Mouse (Mus musculus) stomach, postnatal 0 days (tissue): ENCODE measurements around the gene Prkca. TPM values are rescaled to one million over a fixed set of nuclear protein-coding genes. Genes with fewer than 3 reads are reported as not detected.
A peak's percentile ranks its signal among the peaks of the same experiment; 100 is the strongest.

ENCODE experiments used
- ATAC-seq: fragments of 200-750 bp; cut with Nextera tagmentation; 2 replicates; pipeline ENCODE4 v1.8.0; 2017; ENCODE audit not compliant: low FRiP score, low TSS enrichment
- DNase-seq: peaks from one replicate; pipeline ENCODE4 v3.0.0-alpha.2; 2016; ENCODE audit warnings: low spot score
- H3K27ac ChIP-seq: fragments of 300-500 bp; sonication (generic); replicated peaks from 2 replicates; pipeline ENCODE4 v1.5.1; 2014; ENCODE audit warnings: mild to moderate bottlenecking, control low read depth
- H3K27me3 ChIP-seq: fragments of 300-500 bp; sonication (generic); 2 replicates; pipeline ENCODE4 v1.6.1; 2014; ENCODE audit warnings: low read length; ENCODE audit not compliant: control insufficient read depth, insufficient read depth
- H3K36me3 ChIP-seq: fragments of 300-500 bp; sonication (generic); 2 replicates; pipeline ENCODE4 v1.6.1; 2014; ENCODE audit warnings: low read length, mixed read lengths; ENCODE audit not compliant: control insufficient read depth, insufficient read depth
- H3K4me1 ChIP-seq: fragments of 300-500 bp; sonication (generic); replicated peaks from 2 replicates; pipeline ENCODE4 v1.6.1; 2014; ENCODE audit warnings: antibody characterized with exemption; ENCODE audit not compliant: control insufficient read depth, insufficient read depth
- H3K4me2 ChIP-seq: fragments of 300-500 bp; sonication (generic); replicated peaks from 2 replicates; pipeline ENCODE4 v1.6.1; 2014; ENCODE audit warnings: low read depth, mild to moderate bottlenecking, control low read depth, moderate library complexity
- H3K4me3 ChIP-seq: fragments of 300-500 bp; sonication (generic); 2 replicates; pipeline ENCODE4 v1.5.1; 2014; ENCODE audit warnings: low read depth, low read length, control low read depth
- H3K9ac ChIP-seq: fragments of 300-500 bp; sonication (generic); 2 replicates; pipeline ENCODE4 v1.6.1; 2014; ENCODE audit warnings: mild to moderate bottlenecking, low read length, control low read depth, mixed read lengths
- H3K9me3 ChIP-seq: fragments of 300-500 bp; sonication (generic); 2 replicates; pipeline ENCODE4 v1.6.1; 2016; ENCODE audit warnings: low read length; ENCODE audit not compliant: control insufficient read depth
- CTCF ChIP-seq: IDR thresholded peaks from 2 replicates; pipeline ENCODE4 v1.5.1; 2016; ENCODE audit warnings: antibody characterized with exemption, low read depth, mild to moderate bottlenecking, moderate library complexity
- EP300 ChIP-seq: optimal IDR thresholded peaks from 2 replicates; pipeline ENCODE3; 2016; ENCODE audit warnings: antibody characterized with exemption
- WGBS: fragments of 180-500 bp; shearing (Covaris S2); extraction: QIAGEN DNeasy Blood & Tissue Kit; methylation state at CpG from one replicate; pipeline ENCODE4 v1.1.7; 2014; 5-methylcytosine and 5-hydroxymethylcytosine counted together
- polyA plus RNA-seq: library from polyadenylated mRNA; unstranded; fragments of >200 nt; fragmentation: Nextera tagmentation; extraction: Ambion mirVana; gene quantifications from 2 replicates; pipeline ENCODE4 v1.2.1, GENCODE M21; 2015

The Prkca gene
- polyA plus RNA-seq, 1 experiment from 2014 or later = 3.7 TPM

DNA sequence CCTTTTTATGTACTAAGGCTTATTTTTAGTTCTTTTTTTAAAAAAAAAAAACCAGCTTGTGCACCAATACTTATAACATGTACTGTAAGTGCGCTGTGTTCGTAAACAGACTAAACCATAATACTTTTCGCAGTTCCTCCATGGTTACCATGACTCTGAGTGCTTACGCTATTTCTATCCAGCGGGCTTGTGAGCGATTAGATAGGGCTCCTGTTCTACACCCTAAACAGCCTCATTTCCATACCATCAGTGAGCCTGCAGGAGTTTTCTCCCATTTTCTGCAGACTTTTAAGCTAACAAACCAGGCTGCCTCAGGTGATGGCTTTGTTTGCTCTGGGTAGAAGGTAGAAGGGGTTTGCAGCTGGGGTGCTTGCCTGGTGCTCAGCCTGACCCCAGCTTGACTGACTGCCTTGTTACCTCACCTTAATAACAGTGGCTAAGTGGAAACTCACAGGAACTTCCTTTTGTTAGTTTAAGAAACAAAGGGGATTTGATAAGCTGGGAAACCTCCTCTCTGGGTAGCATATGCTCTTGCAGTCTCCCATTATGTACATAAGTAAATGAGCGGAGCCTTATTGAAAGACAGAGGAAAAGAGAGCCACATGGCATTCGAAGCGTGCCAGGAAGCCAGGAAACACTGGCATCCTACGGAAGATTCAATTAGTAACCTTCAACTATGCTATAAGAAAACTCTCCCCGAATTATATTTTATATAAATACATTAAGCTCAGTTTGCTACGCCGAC, 197.8 kb downstream of the Prkca start:
- Histone ChIP-seq H3K36me3 (no peaks in the 10 kb centered on the region), H3K4me3 (no peak overlapping the region), H3K4me1 (no peaks in the 10 kb centered on the region; the same call in 1 of the 2 replicates), H3K9me3 (no peaks in the 10 kb centered on the region), H3K9ac (no peak overlapping the region), H3K4me2 (peak overlapping the region; percentile 23; the same call in 1 of the 2 replicates), H3K27ac (no peak overlapping the region), H3K27me3 (no peaks in the 10 kb centered on the region)
- TF ChIP-seq EP300 = no peak
- ATAC-seq (peak; percentile 68; the same call in 1 of the 2 replicates), DNase-seq (peak; percentile 53)
- 46% methylated on average over 13 of the region's 13 CpGs for WGBS

DNA sequence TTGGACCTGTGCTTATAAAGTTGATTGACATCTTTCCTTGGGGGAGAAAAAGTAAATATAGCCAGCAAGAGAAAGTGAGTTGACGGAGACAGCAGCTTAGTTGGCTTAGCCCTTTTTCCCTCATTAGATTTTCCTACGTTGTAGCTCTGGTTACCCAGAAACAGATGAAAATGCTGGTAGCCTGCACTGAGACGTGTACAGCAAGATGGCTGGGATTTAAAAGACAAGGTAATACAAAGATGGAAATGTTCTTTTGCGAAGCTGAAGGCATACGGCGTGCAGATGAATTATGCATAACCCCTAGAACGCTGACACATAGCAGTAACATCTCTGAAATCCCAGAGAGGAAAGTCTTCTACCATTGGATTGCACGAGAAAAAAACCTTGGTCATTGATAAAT, 198.6 kb downstream of the Prkca start:
- no peak for DNase-seq

DNA sequence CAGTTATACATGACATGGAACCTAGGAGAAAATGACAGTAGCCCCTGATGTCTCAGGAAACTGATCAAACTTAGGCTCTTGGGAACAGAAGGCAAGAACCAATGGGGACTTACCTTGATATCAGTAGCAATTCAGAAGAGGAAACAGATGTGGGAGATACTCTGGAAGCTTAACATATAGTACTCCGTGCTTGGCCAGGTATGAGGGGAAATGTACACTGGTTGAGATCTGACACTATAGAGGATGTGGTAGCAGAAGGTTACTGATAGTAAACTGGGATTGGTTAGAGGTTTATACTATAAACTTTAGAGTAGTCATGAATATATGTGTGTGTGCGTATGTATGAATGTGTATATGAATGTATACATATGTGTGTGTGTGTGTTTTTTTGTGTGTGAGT, 200.0 kb downstream of the Prkca start:
- Histone ChIP-seq H3K36me3 (no peaks in the 10 kb centered on the region), H3K4me1 (no peaks in the 10 kb centered on the region; the same call in 1 of the 2 replicates), H3K4me3 (no peak overlapping the region), H3K9me3 (no peaks in the 10 kb centered on the region), H3K4me2 (no peak overlapping the region), H3K9ac (no peak overlapping the region), H3K27ac (no peak overlapping the region), H3K27me3 (no peaks in the 10 kb centered on the region)
- TF ChIP-seq EP300 = no peak
- no peak for TF ChIP-seq CTCF
- 95% methylated on average over 2 of the region's 2 CpGs for WGBS
- DNase-seq (no peak), ATAC-seq (no peak)

More for the DNA sequence above, 198.6 kb downstream of the Prkca start:
- WGBS = 71% methylated on average over 8 of the region's 8 CpGs
- no peaks in the 10 kb centered on the region for H3K27me3 ChIP-seq
- no peaks in the 10 kb centered on the region; the same call in 1 of the 2 replicates for H3K4me1 ChIP-seq
- no peak for TF ChIP-seq CTCF
- no peak for TF ChIP-seq EP300
- no peak overlapping the region for H3K9ac ChIP-seq
- H3K36me3 ChIP-seq = no peaks in the 10 kb centered on the region
- no peak for ATAC-seq
- no peak overlapping the region for H3K4me2 ChIP-seq
- H3K4me3 ChIP-seq = no peak overlapping the region
- no peak overlapping the region for H3K27ac ChIP-seq
- H3K9me3 ChIP-seq = no peaks in the 10 kb centered on the region

DNA sequence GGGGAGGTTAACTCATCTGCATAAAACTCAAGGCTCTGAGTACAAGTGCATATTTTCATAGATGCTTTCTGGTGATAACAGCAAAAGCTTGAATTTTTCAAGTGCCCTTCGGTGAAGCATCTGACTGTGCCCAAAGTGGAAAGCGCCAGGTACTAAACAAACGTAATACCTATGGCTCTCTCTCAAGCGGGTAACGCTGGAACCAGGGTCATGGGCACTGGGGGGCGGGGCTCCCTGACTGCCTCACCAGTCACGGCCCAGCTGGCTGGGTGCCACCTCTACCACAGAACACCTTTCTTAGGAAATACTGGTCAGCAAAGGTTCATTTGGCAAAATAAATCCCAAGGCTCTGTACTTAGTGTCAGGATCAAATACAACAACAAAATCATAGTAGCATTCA, 203.7 kb downstream of the Prkca start:
- 61% methylated on average over 7 of the region's 7 CpGs for WGBS
- H3K9ac ChIP-seq = no peak overlapping the region
- H3K9me3 ChIP-seq = no peaks in the 10 kb centered on the region
- H3K4me3 ChIP-seq = no peak overlapping the region
- no peak for ATAC-seq
- DNase-seq = peak; percentile 41
- no peaks in the 10 kb centered on the region for H3K27me3 ChIP-seq
- TF ChIP-seq EP300 (no peak), CTCF (no peak)
- no peaks in the 10 kb centered on the region for H3K4me1 ChIP-seq
- H3K4me2 ChIP-seq = no peak overlapping the region
- H3K36me3 ChIP-seq = no peaks in the 10 kb centered on the region
- no peak overlapping the region for H3K27ac ChIP-seq

DNA sequence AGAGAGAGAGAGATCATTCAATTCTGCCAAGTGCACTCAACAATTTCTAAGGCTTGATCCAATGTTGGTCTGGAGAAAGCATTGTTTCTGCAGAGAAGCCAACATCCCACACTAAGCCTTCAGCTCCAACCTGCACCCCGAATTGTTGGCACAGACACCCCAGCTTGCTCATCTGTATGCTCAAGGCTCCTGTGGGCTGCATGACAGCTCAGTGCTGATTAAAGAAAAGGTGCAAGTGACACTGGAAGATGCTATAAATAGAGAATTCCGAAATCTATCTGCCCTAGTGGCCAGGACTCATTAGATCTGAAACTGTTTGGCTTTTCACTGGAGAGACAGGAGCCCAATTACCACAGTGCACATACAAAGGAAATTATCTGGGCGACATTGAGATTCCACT, 207.4 kb downstream of the Prkca start:
- WGBS = 52% methylated on average over 3 of the region's 3 CpGs
- Histone ChIP-seq H3K4me2 (no peak overlapping the region), H3K4me1 (no peaks in the 10 kb centered on the region), H3K9ac (no peak overlapping the region), H3K4me3 (no peak overlapping the region), H3K9me3 (no peaks in the 10 kb centered on the region), H3K27me3 (no peaks in the 10 kb centered on the region), H3K36me3 (no peaks in the 10 kb centered on the region), H3K27ac (no peak overlapping the region)
- DNase-seq = no peak
- no peak for ATAC-seq
- no peak for TF ChIP-seq CTCF
- no peak for TF ChIP-seq EP300

DNA sequence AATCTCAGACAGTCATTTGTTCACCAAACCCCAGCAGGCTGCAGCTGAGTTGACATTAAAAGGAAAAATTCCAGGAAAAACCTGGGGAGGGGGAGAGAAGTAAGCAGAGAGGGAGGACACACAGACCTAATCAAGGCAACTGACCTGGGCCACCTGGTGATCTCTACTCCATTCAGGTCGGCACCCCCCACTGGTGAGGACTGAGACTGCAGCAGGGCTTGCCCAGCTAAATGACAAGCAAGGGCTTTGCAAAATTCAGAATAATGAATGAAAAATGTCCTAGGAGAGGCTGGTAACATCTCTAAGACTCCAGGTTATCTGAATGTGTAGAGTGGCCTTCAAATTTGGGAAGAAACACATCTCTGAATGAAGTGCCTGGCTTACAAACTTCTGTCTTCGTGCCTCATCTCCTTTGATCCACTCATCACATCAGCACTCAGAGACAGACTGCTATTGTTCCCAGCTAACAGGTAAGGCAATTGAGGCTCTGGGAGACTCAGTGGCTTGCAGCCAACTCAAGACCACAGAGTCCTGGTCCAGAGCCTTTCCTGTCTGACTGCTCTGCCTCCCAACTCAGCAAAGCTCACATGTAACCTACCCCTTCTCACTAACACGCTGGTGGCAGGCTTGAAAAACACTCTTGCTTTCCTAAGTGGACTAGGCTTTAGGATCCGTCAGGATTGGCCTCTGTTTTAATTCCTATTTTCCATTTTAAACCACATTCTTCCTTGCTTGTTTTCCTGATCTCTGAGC, 208.1 kb downstream of the Prkca start:
- no peak overlapping the region for H3K9ac ChIP-seq
- no peaks in the 10 kb centered on the region for H3K27me3 ChIP-seq
- no peak overlapping the region for H3K4me2 ChIP-seq
- no peak overlapping the region for H3K27ac ChIP-seq
- H3K9me3 ChIP-seq = no peaks in the 10 kb centered on the region
- peak; percentile 60 for DNase-seq
- no peaks in the 10 kb centered on the region for H3K36me3 ChIP-seq
- TF ChIP-seq EP300 (no peak), CTCF (peak; percentile 61)
- no peak overlapping the region for H3K4me3 ChIP-seq
- 32% methylated on average over 4 of the region's 4 CpGs for WGBS
- H3K4me1 ChIP-seq = no peaks in the 10 kb centered on the region
- ATAC-seq = no peak
